Mouse (Mus musculus): Measurements from ENCODE around the gene Coil.
"Not testable (repeated sequence)": the region's sequence is repeated elsewhere in the genome, so short reads cannot be mapped to it uniquely, and the experiment has no call there.

Gene Coil

GRCm38 (mm10) chr11:88973776-88974701 is 4.0 kb downstream of the Coil start:
- DNase-seq (ENCODE audit: low spot score in 2 of 2) = peak; percentile 79 to 89

- DNase-seq (ENCODE audit: low spot score in 2 of 2) = no peak
Observed at GRCm38 (mm10) chr11:88976320-88976719, 6.3 kb downstream of the Coil start.

- DNase-seq (ENCODE audit: low spot score in 2 of 2) = no peak
Observed at GRCm38 (mm10) chr11:88977188-88977587, 7.1 kb downstream of the Coil start.

- DNase-seq (ENCODE audit: low spot score in 2 of 2) = no peak
Observed at GRCm38 (mm10) chr11:88981337-88981736, 11.3 kb downstream of the Coil start.

- DNase-seq (ENCODE audit: low spot score in 2 of 2) = no peak
Observed at GRCm38 (mm10) chr11:88986616-88987015, 16.6 kb downstream of the Coil start.

- no peak for DNase-seq (ENCODE audit: low spot score in 2 of 2)
Observed at GRCm38 (mm10) chr11:88988956-88989355, 18.9 kb downstream of the Coil start.

GRCm38 (mm10) chr11:88989530-88989929 is 19.5 kb downstream of the Coil start:
- no peak for DNase-seq (ENCODE audit: low spot score in 2 of 2)

GRCm38 (mm10) chr11:88993186-88993585 is 23.1 kb downstream of the Coil start:
- DNase-seq (ENCODE audit: low spot score in 2 of 2) = no peak

- DNase-seq (ENCODE audit: low spot score in 2 of 2) = peak; percentile 48 to 69
Observed at GRCm38 (mm10) chr11:88993625-88994024, 23.6 kb downstream of the Coil start.

GRCm38 (mm10) chr11:88994492-88994891 is 24.4 kb downstream of the Coil start:
- no peak for DNase-seq (ENCODE audit: low spot score in 2 of 2)

GRCm38 (mm10) chr11:88995616-88996015 is 25.6 kb downstream of the Coil start:
- no peak for DNase-seq (ENCODE audit: low spot score in 2 of 2)

- DNase-seq (ENCODE audit: low spot score in 2 of 2) = no peak
Observed at GRCm38 (mm10) chr11:88996427-88996826, 26.4 kb downstream of the Coil start.

GRCm38 (mm10) chr11:88997343-88997742 is 27.3 kb downstream of the Coil start:
- not testable (repeated sequence) for DNase-seq (ENCODE audit: low spot score in 2 of 2)

- DNase-seq (ENCODE audit: low spot score in 2 of 2) = no peak
Observed at GRCm38 (mm10) chr11:88998406-88998805, 28.4 kb downstream of the Coil start.

- peak; percentile 90 to 94 for DNase-seq (ENCODE audit: low spot score in 2 of 2)
Observed at GRCm38 (mm10) chr11:88998974-88999722, 29.1 kb downstream of the Coil start, which contains the start of gene Trim25. Trim25 (plus strand) TSS chr11:88999376.

GRCm38 (mm10) chr11:88999723-89000526 is 29.9 kb downstream of the Coil start:
- DNase-seq (ENCODE audit: low spot score in 2 of 2) = no peak

- DNase-seq (ENCODE audit: low spot score in 2 of 2) = no peak
Observed at GRCm38 (mm10) chr11:89000527-89000819, 30.4 kb downstream of the Coil start.

GRCm38 (mm10) chr11:89001569-89001968 is 31.5 kb downstream of the Coil start:
- DNase-seq (ENCODE audit: low spot score in 2 of 2) = no peak

GRCm38 (mm10) chr11:89002068-89002467 is 32.0 kb downstream of the Coil start:
- DNase-seq (ENCODE audit: low spot score in 2 of 2) = no peak

GRCm38 (mm10) chr11:89002621-89003020 is 32.6 kb downstream of the Coil start:
- no peak for DNase-seq (ENCODE audit: low spot score in 2 of 2)

GRCm38 (mm10) chr11:89003078-89003477 is 33.0 kb downstream of the Coil start:
- no peak for DNase-seq (ENCODE audit: low spot score in 2 of 2)

GRCm38 (mm10) chr11:89003726-89004125 is 33.7 kb downstream of the Coil start:
- no peak for DNase-seq (ENCODE audit: low spot score in 2 of 2)

Measured in spleen, postnatal 14 days (tissue).